Comparison of ENCODE assay signal across 12 mouse cellular contexts in genomic region chr8:70150158-70150557, GRCm38 (mm10). TPM values are rescaled to one million over a fixed set of nuclear protein-coding genes. Genes with fewer than 3 reads are reported as not detected.
DNase-seq lines count a peak whose midpoint lies in the region; ATAC-seq and TF ChIP-seq lines count a peak whose summit lies in the region.
"Had no signal": no experiment of that assay in that cellular context is flagged by ENCODE, and none has a peak within 500 bp of the region (broad histone marks: within the 10 kb centered on the region; RNA-seq: fewer than 3 reads in every experiment).

No protein-coding gene starts in this region.

- 19% methylated on average over 13 of the region's 13 CpGs for WGBS in hindbrain, embryonic 12.5 days
- WGBS in hindbrain, embryonic 14.5 days, result 17% methylated on average over 13 of the region's 13 CpGs
- WGBS in embryonic facial prominence, embryonic 11.5 days, result 15% methylated on average over 13 of the region's 13 CpGs
- WGBS in liver, embryonic 11.5 days, result 24% methylated on average over 13 of the region's 13 CpGs

- TF ChIP-seq CTCF in E14TG2a.4 (conservative IDR thresholded peaks at IDR 0.05; ENCODE audit: low read length), result no peak

- peaks cover 6% of the 10 kb centered on the region; the same call in 1 of the 2 replicates for H3K27me3 ChIP-seq in hindbrain, embryonic 12.5 days
- no peaks in the 10 kb centered on the region for H3K27me3 ChIP-seq in hindbrain, embryonic 14.5 days (ENCODE audit: control insufficient read depth, insufficient read depth, low read length)
- peaks cover 4% of the 10 kb centered on the region; the same call in 1 of the 2 replicates for H3K27me3 ChIP-seq in E14TG2a.4 (ENCODE audit: insufficient read depth, low read length)
- no peaks in the 10 kb centered on the region for H3K27me3 ChIP-seq in embryonic facial prominence, embryonic 11.5 days (ENCODE audit: control insufficient read depth, insufficient read depth, low read length)
- H3K27me3 ChIP-seq in liver, embryonic 11.5 days (replicated peaks; ENCODE audit: control insufficient read depth, insufficient read depth, low read length), result peaks cover 11% of the 10 kb centered on the region; the same call in 1 of the 2 replicates

- peak overlapping the region; percentile 19; the same call in 1 of the 2 replicates for H3K4me2 ChIP-seq in hindbrain, embryonic 12.5 days (replicated peaks)
- H3K4me2 ChIP-seq in hindbrain, embryonic 14.5 days (replicated peaks), result no peak overlapping the region
- no peak overlapping the region for H3K4me2 ChIP-seq in embryonic facial prominence, embryonic 11.5 days (ENCODE audit: low read depth, low read length)
- peak overlapping the region; percentile 18 for H3K4me2 ChIP-seq in liver, embryonic 11.5 days
- H3K4me2 ChIP-seq: neural tube, embryonic 12.5 days had no signal

- no peak for DNase-seq in hindbrain, embryonic 14.5 days (ENCODE audit: low spot score)
- DNase-seq in embryonic facial prominence, embryonic 11.5 days (ENCODE audit: low spot score), result peak; percentile 30
- peak; percentile 53 for DNase-seq in liver, embryonic 11.5 days (ENCODE audit: low spot score)
- no peak for DNase-seq in spleen, adult 18-20 months
- DNase-seq: heart, postnatal 14 days; kidney, postnatal 4 days; lung, postnatal 10 days; right cerebral cortex, postnatal 14 days had no signal

- peaks cover 25% of the 10 kb centered on the region for H3K36me3 ChIP-seq in hindbrain, embryonic 12.5 days
- H3K36me3 ChIP-seq in hindbrain, embryonic 14.5 days (replicated peaks; ENCODE audit: control insufficient read depth, insufficient read depth), result peaks cover 26% of the 10 kb centered on the region
- H3K36me3 ChIP-seq in E14TG2a.4 (ENCODE audit: insufficient read depth, low read length), result peaks cover 23% of the 10 kb centered on the region
- H3K36me3 ChIP-seq in embryonic facial prominence, embryonic 11.5 days (replicated peaks; ENCODE audit: control insufficient read depth, insufficient read depth, low read depth, low read length), result peaks cover 2% of the 10 kb centered on the region; the same call in 1 of the 2 replicates
- H3K36me3 ChIP-seq in liver, embryonic 11.5 days (ENCODE audit: control insufficient read depth, insufficient read depth, low read length), result peaks cover 6% of the 10 kb centered on the region; the same call in 1 of the 2 replicates

- peaks cover 10% of the 10 kb centered on the region for H3K4me1 ChIP-seq in hindbrain, embryonic 12.5 days
- no peaks in the 10 kb centered on the region for H3K4me1 ChIP-seq in hindbrain, embryonic 14.5 days (replicated peaks; ENCODE audit: control insufficient read depth, insufficient read depth, low read length)
- peaks cover 39% of the 10 kb centered on the region for H3K4me1 ChIP-seq in E14TG2a.4 (replicated peaks; ENCODE audit: low read depth, low read length)
- H3K4me1 ChIP-seq in embryonic facial prominence, embryonic 11.5 days (ENCODE audit: control insufficient read depth, insufficient read depth, low read length), result no peaks in the 10 kb centered on the region
- H3K4me1 ChIP-seq in liver, embryonic 11.5 days (replicated peaks; ENCODE audit: control insufficient read depth, insufficient read depth, low read length), result peaks cover 3% of the 10 kb centered on the region; the same call in 1 of the 2 replicates

- H3K9me3 ChIP-seq in hindbrain, embryonic 12.5 days (replicated peaks), result no peaks in the 10 kb centered on the region
- no peaks in the 10 kb centered on the region for H3K9me3 ChIP-seq in hindbrain, embryonic 14.5 days (ENCODE audit: control insufficient read depth, low read length)
- no peaks in the 10 kb centered on the region for H3K9me3 ChIP-seq in E14TG2a.4 (ENCODE audit: low read length)
- H3K9me3 ChIP-seq in embryonic facial prominence, embryonic 11.5 days (replicated peaks; ENCODE audit: control insufficient read depth, low read length), result no peaks in the 10 kb centered on the region
- H3K9me3 ChIP-seq in liver, embryonic 11.5 days (ENCODE audit: control insufficient read depth, low read length), result no peaks in the 10 kb centered on the region
- H3K9me3 ChIP-seq: neural tube, embryonic 12.5 days had no signal

- no peak for ATAC-seq in hindbrain, embryonic 12.5 days (ENCODE audit: low FRiP score)
- ATAC-seq in hindbrain, embryonic 14.5 days (ENCODE audit: low FRiP score), result no peak
- no peak for ATAC-seq in embryonic facial prominence, embryonic 11.5 days (replicated peaks; ENCODE audit: insufficient number of reproducible peaks, low FRiP score, low TSS enrichment, low read depth)
- no peak for ATAC-seq in liver, embryonic 11.5 days (replicated peaks; ENCODE audit: low FRiP score)
- no peak for ATAC-seq in monocyte, adult 5-6 weeks (replicated peaks; ENCODE audit: insufficient number of reproducible peaks, low FRiP score, low TSS enrichment, poor library complexity, severe bottlenecking)

- no peak overlapping the region for H3K4me3 ChIP-seq in hindbrain, embryonic 12.5 days
- no peak overlapping the region for H3K4me3 ChIP-seq in hindbrain, embryonic 14.5 days (replicated peaks; ENCODE audit: low read length)
- H3K4me3 ChIP-seq in E14TG2a.4 (replicated peaks; ENCODE audit: low read length), result peak overlapping the region; percentile 50
- H3K4me3 ChIP-seq in embryonic facial prominence, embryonic 11.5 days (ENCODE audit: low read depth, low read length), result no peak overlapping the region
- H3K4me3 ChIP-seq in liver, embryonic 11.5 days (ENCODE audit: low read depth, low read length), result no peak overlapping the region
- H3K4me3 ChIP-seq: neural tube, embryonic 12.5 days had no signal

- no peak overlapping the region for H3K9ac ChIP-seq in hindbrain, embryonic 12.5 days
- no peak overlapping the region for H3K9ac ChIP-seq in hindbrain, embryonic 14.5 days
- H3K9ac ChIP-seq in embryonic facial prominence, embryonic 11.5 days (replicated peaks; ENCODE audit: low read length), result peak overlapping the region; percentile 41; the same call in 1 of the 2 replicates
- H3K9ac ChIP-seq in liver, embryonic 11.5 days (ENCODE audit: low read depth, low read length), result no peak overlapping the region
- H3K9ac ChIP-seq: neural tube, embryonic 12.5 days had no signal

- H3K27ac ChIP-seq in hindbrain, embryonic 12.5 days, result no peak overlapping the region
- no peak overlapping the region for H3K27ac ChIP-seq in hindbrain, embryonic 14.5 days
- no peak overlapping the region for H3K27ac ChIP-seq in embryonic facial prominence, embryonic 11.5 days (replicated peaks; ENCODE audit: low read depth, low read length)
- no peak overlapping the region for H3K27ac ChIP-seq in liver, embryonic 11.5 days (ENCODE audit: low read depth, low read length)
- H3K27ac ChIP-seq: neural tube, embryonic 12.5 days had no signal

RNA-seq across cellular contexts. Expression of gene Mef2b, which starts 10.6 kb away (rescaled TPM):
- 0.32 and 0.70 TPM in 2 replicates for polyA plus RNA-seq in hindbrain, embryonic 12.5 days (2016; fragmentation: Nextera tagmentation; extraction: Ambion mirVana)
- polyA plus RNA-seq in hindbrain, embryonic 14.5 days (2014; fragmentation: Nextera tagmentation; extraction: Ambion mirVana), result 0.73 and 0.83 TPM in 2 replicates
- polyA plus RNA-seq in embryonic facial prominence, embryonic 11.5 days (2014; fragmentation: Nextera tagmentation; extraction: Ambion mirVana), result 0.45 and 0.64 TPM in 2 replicates
- polyA plus RNA-seq in liver, embryonic 11.5 days (2014; fragmentation: Nextera tagmentation; extraction: Ambion mirVana), result 0.45 and 0.51 TPM in 2 replicates
- total RNA-seq in monocyte, adult 5-6 weeks (2017), result 0.78 to 1.5 TPM in 2 of 3 replicates, not detected in the other

RNA-seq across cellular contexts. Expression of gene Borcs8, which starts 10.9 kb away (rescaled TPM):
- 38.2 and 42.1 TPM in 2 replicates for polyA plus RNA-seq in hindbrain, embryonic 12.5 days (2016; fragmentation: Nextera tagmentation; extraction: Ambion mirVana)
- 62.1 and 62.7 TPM in 2 replicates for polyA plus RNA-seq in hindbrain, embryonic 14.5 days (2014; fragmentation: Nextera tagmentation; extraction: Ambion mirVana)
- 40.4 and 46.6 TPM in 2 replicates for polyA plus RNA-seq in embryonic facial prominence, embryonic 11.5 days (2014; fragmentation: Nextera tagmentation; extraction: Ambion mirVana)
- polyA plus RNA-seq in liver, embryonic 11.5 days (2014; fragmentation: Nextera tagmentation; extraction: Ambion mirVana), result 38.6 and 46.2 TPM in 2 replicates
- total RNA-seq in monocyte, adult 5-6 weeks (2017), result 60.6 to 63.2 TPM (median 61.3 TPM) in 3 replicates

RNA-seq across cellular contexts. Expression of gene Rfxank, which starts 11.2 kb away (rescaled TPM):
- 17.0 and 21.0 TPM in 2 replicates for polyA plus RNA-seq in hindbrain, embryonic 12.5 days (2016; fragmentation: Nextera tagmentation; extraction: Ambion mirVana)
- polyA plus RNA-seq in hindbrain, embryonic 14.5 days (2014; fragmentation: Nextera tagmentation; extraction: Ambion mirVana), result 7.2 and 8.2 TPM in 2 replicates
- 17.0 and 18.3 TPM in 2 replicates for polyA plus RNA-seq in embryonic facial prominence, embryonic 11.5 days (2014; fragmentation: Nextera tagmentation; extraction: Ambion mirVana)
- 15.2 and 16.7 TPM in 2 replicates for polyA plus RNA-seq in liver, embryonic 11.5 days (2014; fragmentation: Nextera tagmentation; extraction: Ambion mirVana)
- total RNA-seq in monocyte, adult 5-6 weeks (2017), result 12.5 to 17.9 TPM (median 17.8 TPM) in 3 replicates

RNA-seq across cellular contexts. Expression of gene Nr2c2ap, which starts 19.0 kb away (rescaled TPM):
- 24.7 and 27.2 TPM in 2 replicates for polyA plus RNA-seq in hindbrain, embryonic 12.5 days (2016; fragmentation: Nextera tagmentation; extraction: Ambion mirVana)
- 29.1 and 29.5 TPM in 2 replicates for polyA plus RNA-seq in hindbrain, embryonic 14.5 days (2014; fragmentation: Nextera tagmentation; extraction: Ambion mirVana)
- 19.2 and 19.5 TPM in 2 replicates for polyA plus RNA-seq in embryonic facial prominence, embryonic 11.5 days (2014; fragmentation: Nextera tagmentation; extraction: Ambion mirVana)
- 32.9 and 35.4 TPM in 2 replicates for polyA plus RNA-seq in liver, embryonic 11.5 days (2014; fragmentation: Nextera tagmentation; extraction: Ambion mirVana)
- total RNA-seq in monocyte, adult 5-6 weeks (2017), result 6.0 to 12.0 TPM (median 11.1 TPM) in 3 replicates

RNA-seq across cellular contexts. Expression of gene Tmem161a, which starts 22.0 kb away (rescaled TPM):
- 43.9 and 47.9 TPM in 2 replicates for polyA plus RNA-seq in hindbrain, embryonic 12.5 days (2016; fragmentation: Nextera tagmentation; extraction: Ambion mirVana)
- 37.4 and 39.9 TPM in 2 replicates for polyA plus RNA-seq in hindbrain, embryonic 14.5 days (2014; fragmentation: Nextera tagmentation; extraction: Ambion mirVana)
- 26.2 and 29.8 TPM in 2 replicates for polyA plus RNA-seq in embryonic facial prominence, embryonic 11.5 days (2014; fragmentation: Nextera tagmentation; extraction: Ambion mirVana)
- polyA plus RNA-seq in liver, embryonic 11.5 days (2014; fragmentation: Nextera tagmentation; extraction: Ambion mirVana), result 53.1 and 53.4 TPM in 2 replicates
- total RNA-seq in monocyte, adult 5-6 weeks (2017), result 4.2 to 14.5 TPM (median 9.0 TPM) in 3 replicates

Comparison
In these comparisons a context has a peak if more than half of its experiments do, and no peak if none do; other contexts are left out.
1. H3K4me2 ChIP-seq: peak in hindbrain, embryonic 12.5 days (single experiment) and liver, embryonic 11.5 days (single experiment); none in hindbrain, embryonic 14.5 days (single experiment) and embryonic facial prominence, embryonic 11.5 days (single experiment).
2. DNase-seq: peak in embryonic facial prominence, embryonic 11.5 days (single experiment) and liver, embryonic 11.5 days (single experiment); none in hindbrain, embryonic 14.5 days (single experiment) and spleen, adult 18-20 months (0 of 2).